Mouse (Mus musculus) forebrain, embryonic 15.5 days (tissue): ENCODE data around the gene Rhno1. TPM values are rescaled to one million over a fixed set of nuclear protein-coding genes. Genes with fewer than 3 reads are reported as not detected.

ENCODE experiments used
- ATAC-seq: fragments of 200-750 bp; cut with Nextera tagmentation; replicated peaks from 2 replicates; pipeline ENCODE4 v1.8.0; 2017; ENCODE audit warnings: mild to moderate bottlenecking, moderate TSS enrichment, moderate library complexity
- H3K27ac ChIP-seq: fragments of 300-500 bp; sonication (generic); replicated peaks from 2 replicates; pipeline ENCODE4 v1.5.1; 2015; ENCODE audit warnings: mild to moderate bottlenecking, inconsistent platforms
- H3K27me3 ChIP-seq: fragments of 300-500 bp; sonication (generic); 2 replicates; pipeline ENCODE4 v1.6.1; 2015; ENCODE audit warnings: inconsistent platforms
- H3K36me3 ChIP-seq: fragments of 300-500 bp; sonication (generic); 2 replicates; pipeline ENCODE4 v1.6.1; 2015; ENCODE audit warnings: mild to moderate bottlenecking, inconsistent platforms
- H3K4me1 ChIP-seq: fragments of 300-500 bp; sonication (generic); 2 replicates; pipeline ENCODE4 v1.6.1; 2015; ENCODE audit warnings: inconsistent platforms
- H3K4me2 ChIP-seq: fragments of 300-500 bp; sonication (generic); replicated peaks from 2 replicates; pipeline ENCODE4 v1.6.1; 2015; ENCODE audit warnings: mild to moderate bottlenecking, inconsistent platforms
- H3K4me3 ChIP-seq: fragments of 300-500 bp; sonication (generic); 2 replicates; pipeline ENCODE4 v1.5.1; 2015; ENCODE audit warnings: mild to moderate bottlenecking, inconsistent platforms
- H3K9ac ChIP-seq: fragments of 300-500 bp; sonication (generic); replicated peaks from 2 replicates; pipeline ENCODE4 v1.6.1; 2015; ENCODE audit warnings: mild to moderate bottlenecking, inconsistent platforms
- H3K9me3 ChIP-seq: fragments of 300-500 bp; sonication (generic); 2 replicates; pipeline ENCODE4 v1.6.1; 2016; ENCODE audit warnings: inconsistent platforms
- WGBS: fragments of 180-500 bp; shearing (Covaris S2); methylation state at CpG from one replicate; pipeline ENCODE4 v1.1.7; 2015; ENCODE audit warnings: mixed read lengths; 5-methylcytosine and 5-hydroxymethylcytosine counted together
- polyA plus RNA-seq: library from polyadenylated mRNA; unstranded; fragments of >200 nt; fragmentation: Nextera tagmentation; extraction: Ambion mirVana; gene quantifications from 2 replicates; pipeline ENCODE4 v1.2.1, GENCODE M21; 2015

Rhno1 gene
- polyA plus RNA-seq = 135 and 140 TPM in 2 replicates

GRCm38 (mm10) chr6:128362381-128363006 is at the start of gene Rhno1, which contains the start of gene Foxm1:
Gene Rhno1 (minus strand): TSS chr6:128362911.
Gene Foxm1 (plus strand): TSS chr6:128362967.
- H3K27me3 ChIP-seq = no peaks in the 10 kb centered on the region
- under 1% methylated on average over 72 of the region's 76 CpGs for WGBS
- H3K4me1 ChIP-seq = peaks cover 35% of the 10 kb centered on the region

DNA sequence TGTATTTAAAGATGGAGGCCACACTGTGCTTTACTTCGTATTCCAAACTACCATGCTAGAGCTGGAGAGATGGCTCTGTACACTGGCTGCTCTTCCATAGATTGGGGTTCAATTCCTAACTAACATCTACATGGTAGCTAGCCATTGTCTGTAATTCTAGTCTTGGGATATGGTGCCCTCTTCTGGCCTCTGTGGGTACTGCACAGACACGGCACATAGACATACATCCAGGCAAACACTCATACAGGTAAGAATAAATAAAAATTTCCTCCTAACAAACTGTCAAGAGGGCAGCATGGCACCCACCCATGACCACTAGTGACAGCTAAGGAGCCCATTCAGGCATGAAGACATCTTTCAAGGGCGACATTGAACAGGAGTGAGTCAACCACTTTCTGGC is 48.4 kb upstream of the Rhno1 start:
- peak; percentile 44; the same call in 1 of the 2 replicates for ATAC-seq
- Histone ChIP-seq H3K4me2 (no peak overlapping the region), H3K36me3 (peaks cover 51% of the 10 kb centered on the region), H3K4me1 (no peaks in the 10 kb centered on the region), H3K27ac (no peak overlapping the region), H3K9ac (no peak overlapping the region), H3K4me3 (no peak overlapping the region), H3K27me3 (no peaks in the 10 kb centered on the region), H3K9me3 (no peaks in the 10 kb centered on the region)
- WGBS = 14% methylated on average over 3 of the region's 3 CpGs

More at GRCm38 (mm10) chr6:128362381-128363006, at the start of gene Rhno1, which contains the start of gene Foxm1:
- Histone ChIP-seq H3K27ac (peak within 1 kb of the TSS; percentile 93), H3K4me3 (peak within 1 kb of the TSS; percentile 93), H3K4me2 (peak within 1 kb of the TSS; percentile 85), H3K9me3 (no peaks in the 10 kb centered on the region), H3K9ac (peak within 1 kb of the TSS; percentile 89), H3K36me3 (peaks cover 17% of the 10 kb centered on the region)
- ATAC-seq = peak; percentile 90

GRCm38 (mm10) chr6:128410305-128410704 is 47.6 kb upstream of the Rhno1 start:
- H3K27me3 ChIP-seq = no peaks in the 10 kb centered on the region
- 94% methylated on average over 13 of the region's 13 CpGs for WGBS
- H3K4me3 ChIP-seq = no peak overlapping the region
- H3K4me1 ChIP-seq = no peaks in the 10 kb centered on the region
- H3K9ac ChIP-seq = no peak overlapping the region
- no peak overlapping the region for H3K4me2 ChIP-seq
- H3K9me3 ChIP-seq = no peaks in the 10 kb centered on the region
- H3K27ac ChIP-seq = no peak overlapping the region
- no peak for ATAC-seq
- H3K36me3 ChIP-seq = peaks cover 54% of the 10 kb centered on the region

DNA sequence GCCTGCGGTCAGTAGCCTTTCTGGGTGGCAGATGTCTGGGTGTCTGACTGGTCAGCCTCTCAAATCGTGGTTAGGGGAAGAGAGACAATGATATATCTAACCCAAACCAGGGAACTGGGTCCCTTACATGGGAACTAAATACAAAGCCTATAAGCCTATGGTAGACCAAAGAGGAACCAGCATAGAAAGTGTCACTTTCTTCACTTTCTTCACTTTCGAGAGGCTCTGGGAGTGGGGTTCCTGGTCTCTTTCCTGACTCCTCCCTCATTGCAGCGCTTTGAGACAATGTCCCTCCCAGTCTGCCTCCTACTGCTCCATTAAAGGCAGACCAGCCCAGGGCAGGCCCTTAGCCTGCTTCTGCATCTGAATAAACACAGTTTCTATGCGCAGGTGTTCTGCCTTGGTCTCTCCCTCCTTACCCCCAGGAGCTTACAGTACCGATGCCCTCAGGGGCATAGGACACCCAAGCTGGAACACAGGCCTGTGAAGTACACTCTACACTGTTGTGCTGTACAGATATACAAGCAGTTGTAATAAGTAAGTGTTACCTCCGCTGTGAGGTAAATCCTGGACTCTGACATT is 45.9 kb upstream of the Rhno1 start:
- Histone ChIP-seq H3K9me3 (no peaks in the 10 kb centered on the region), H3K4me1 (no peaks in the 10 kb centered on the region), H3K4me2 (no peak overlapping the region), H3K27me3 (no peaks in the 10 kb centered on the region), H3K36me3 (peaks cover 54% of the 10 kb centered on the region), H3K27ac (no peak overlapping the region), H3K9ac (no peak overlapping the region), H3K4me3 (no peak overlapping the region)
- 87% methylated on average over 7 of the region's 7 CpGs for WGBS
- no peak for ATAC-seq

GRCm38 (mm10) chr6:128404708-128405107 is 42.0 kb upstream of the Rhno1 start:
- H3K4me2 ChIP-seq = no peak overlapping the region
- no peak overlapping the region for H3K9ac ChIP-seq
- H3K36me3 ChIP-seq = peaks cover 27% of the 10 kb centered on the region
- H3K4me3 ChIP-seq = no peak overlapping the region
- WGBS = 70% methylated on average over 5 of the region's 5 CpGs
- peaks cover 5% of the 10 kb centered on the region for H3K4me1 ChIP-seq
- no peaks in the 10 kb centered on the region for H3K27me3 ChIP-seq
- no peaks in the 10 kb centered on the region for H3K9me3 ChIP-seq
- no peak overlapping the region for H3K27ac ChIP-seq
- ATAC-seq = no peak

DNA sequence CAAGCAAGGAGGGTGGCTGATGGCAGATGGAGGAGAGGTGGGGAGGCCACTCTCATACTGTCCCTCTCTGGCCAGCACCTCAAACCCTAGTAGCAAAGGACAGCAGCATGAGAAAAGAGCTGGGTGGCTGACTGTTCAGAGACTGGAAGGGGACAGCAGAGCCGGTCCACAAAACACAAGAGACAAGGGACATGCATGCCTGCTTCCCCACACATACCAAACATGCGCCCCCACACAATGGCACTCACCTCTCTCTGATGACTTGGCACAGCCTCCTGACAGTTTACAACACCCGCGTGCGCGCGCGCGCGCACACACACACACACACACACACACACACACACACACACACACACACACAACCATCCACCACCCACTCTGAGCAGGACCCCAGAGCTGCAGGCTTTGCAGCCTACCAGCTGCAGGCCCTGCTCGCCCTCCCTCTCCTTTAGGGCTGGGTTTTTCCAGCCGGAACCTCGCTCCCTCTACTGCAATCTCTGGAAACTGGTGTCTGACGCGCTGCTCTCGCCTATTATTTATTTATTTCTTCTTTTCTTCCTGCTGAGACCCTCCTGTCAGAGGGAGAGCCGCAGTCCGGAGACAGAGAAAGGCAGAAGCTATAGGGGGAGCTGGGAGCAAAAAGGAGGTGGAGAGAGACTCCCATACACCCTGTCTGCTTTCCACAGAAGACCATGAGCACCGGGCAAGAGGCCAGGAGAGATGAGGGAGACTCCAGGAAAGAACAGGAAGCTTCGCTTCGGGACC is 36.9 kb upstream of the Rhno1 start:
- H3K27ac ChIP-seq = peak overlapping the region; percentile 50
- no peaks in the 10 kb centered on the region for H3K27me3 ChIP-seq
- peak; percentile 83 for ATAC-seq
- peak overlapping the region; percentile 36 for H3K4me2 ChIP-seq
- no peaks in the 10 kb centered on the region for H3K36me3 ChIP-seq
- H3K9ac ChIP-seq = peak overlapping the region; percentile 22; the same call in 1 of the 2 replicates
- no peaks in the 10 kb centered on the region for H3K9me3 ChIP-seq
- peak overlapping the region; percentile 23 for H3K4me3 ChIP-seq
- WGBS = 33% methylated on average over 17 of the region's 21 CpGs
- H3K4me1 ChIP-seq = peaks cover 10% of the 10 kb centered on the region

- Histone ChIP-seq H3K27ac (peak within 1 kb of the TSS; percentile 50), H3K36me3 (no peaks in the 10 kb centered on the region), H3K4me1 (peaks cover 10% of the 10 kb centered on the region), H3K9ac (peak within 1 kb of the TSS; percentile 22; the same call in 1 of the 2 replicates), H3K9me3 (no peaks in the 10 kb centered on the region), H3K4me3 (peak within 1 kb of the TSS; percentile 23), H3K27me3 (no peaks in the 10 kb centered on the region), H3K4me2 (peak within 1 kb of the TSS; percentile 36)
- 81% methylated on average over 3 of the region's 3 CpGs for WGBS
- ATAC-seq = no peak
Observed at GRCm38 (mm10) chr6:128398996-128399395, 36.3 kb upstream of the Rhno1 start, which contains the start of gene Nrip2. Gene Nrip2 (plus strand): TSS chr6:128399296.

GRCm38 (mm10) chr6:128397574-128398261 is 35.0 kb upstream of the Rhno1 start:
- H3K4me1 ChIP-seq = peaks cover 10% of the 10 kb centered on the region
- no peak overlapping the region for H3K4me3 ChIP-seq
- H3K27ac ChIP-seq = no peak overlapping the region
- H3K9me3 ChIP-seq = no peaks in the 10 kb centered on the region
- 85% methylated on average over 7 of the region's 7 CpGs for WGBS
- no peaks in the 10 kb centered on the region for H3K27me3 ChIP-seq
- no peak overlapping the region for H3K9ac ChIP-seq
- H3K4me2 ChIP-seq = no peak overlapping the region
- no peaks in the 10 kb centered on the region for H3K36me3 ChIP-seq
- no peak for ATAC-seq

DNA sequence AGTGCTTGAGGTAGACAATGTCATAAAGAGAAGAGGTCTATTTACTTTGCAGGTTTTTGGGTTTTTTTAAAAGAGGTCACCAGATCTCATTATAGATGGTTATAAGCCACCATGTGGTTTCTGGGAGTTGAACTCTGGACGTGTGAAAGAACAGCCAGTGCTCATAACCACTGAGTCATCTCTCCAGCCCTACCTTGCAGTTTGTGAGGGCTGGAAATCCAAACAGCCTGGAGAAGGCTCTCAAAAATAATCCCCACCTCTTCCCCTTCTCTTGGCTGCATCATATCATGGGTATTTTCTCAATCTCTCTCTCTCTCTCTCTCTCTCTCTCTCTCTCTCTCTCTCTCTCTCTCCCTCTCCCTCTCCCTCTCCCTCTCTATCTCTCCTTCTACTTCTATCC is 28.0 kb upstream of the Rhno1 start:
- Histone ChIP-seq H3K27ac (no peak overlapping the region), H3K27me3 (no peaks in the 10 kb centered on the region), H3K9me3 (no peaks in the 10 kb centered on the region), H3K4me1 (no peaks in the 10 kb centered on the region), H3K9ac (no peak overlapping the region), H3K36me3 (no peaks in the 10 kb centered on the region), H3K4me2 (no peak overlapping the region), H3K4me3 (no peak overlapping the region)
- 55% methylated on average over 1 of the region's 1 CpGs for WGBS
- ATAC-seq = no peak

DNA sequence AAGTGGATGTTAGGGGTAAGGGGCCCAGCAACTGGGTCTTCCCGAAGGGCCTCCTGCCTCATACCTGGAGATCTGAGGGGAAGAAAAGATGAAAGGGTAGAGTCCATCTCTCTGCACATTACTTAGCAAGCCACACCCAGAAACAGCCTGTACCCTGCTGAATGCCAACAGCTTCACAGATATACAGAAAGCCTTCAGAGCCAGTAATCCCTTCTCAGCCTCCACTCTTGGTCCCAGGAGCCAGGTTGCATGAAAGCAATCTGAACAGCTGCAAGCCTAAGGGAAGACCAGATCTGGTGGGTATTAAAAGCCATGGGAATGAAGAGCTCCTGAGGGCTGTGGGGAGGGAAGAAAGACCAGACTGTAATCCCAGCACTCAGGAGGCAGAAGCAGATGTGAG is 26.5 kb upstream of the Rhno1 start:
- Histone ChIP-seq H3K9ac (no peak overlapping the region), H3K4me1 (no peaks in the 10 kb centered on the region), H3K36me3 (no peaks in the 10 kb centered on the region), H3K27me3 (no peaks in the 10 kb centered on the region), H3K9me3 (no peaks in the 10 kb centered on the region), H3K27ac (no peak overlapping the region), H3K4me2 (no peak overlapping the region), H3K4me3 (no peak overlapping the region)
- 96% methylated on average over 1 of the region's 1 CpGs for WGBS
- ATAC-seq = no peak

GRCm38 (mm10) chr6:128385026-128385425 is 22.3 kb upstream of the Rhno1 start:
- Histone ChIP-seq H3K4me1 (no peaks in the 10 kb centered on the region), H3K4me3 (no peak overlapping the region), H3K9ac (no peak overlapping the region), H3K9me3 (no peaks in the 10 kb centered on the region), H3K27me3 (no peaks in the 10 kb centered on the region), H3K4me2 (no peak overlapping the region), H3K27ac (no peak overlapping the region), H3K36me3 (no peaks in the 10 kb centered on the region)
- 80% methylated on average over 1 of the region's 1 CpGs for WGBS
- ATAC-seq = no peak

GRCm38 (mm10) chr6:128383752-128384151 is 21.0 kb upstream of the Rhno1 start:
- Histone ChIP-seq H3K4me1 (no peaks in the 10 kb centered on the region), H3K9me3 (no peaks in the 10 kb centered on the region), H3K4me2 (no peak overlapping the region), H3K27me3 (no peaks in the 10 kb centered on the region), H3K27ac (no peak overlapping the region), H3K4me3 (no peak overlapping the region), H3K36me3 (no peaks in the 10 kb centered on the region), H3K9ac (no peak overlapping the region)
- 79% methylated on average over 7 of the region's 7 CpGs for WGBS
- no peak for ATAC-seq
